Mouse (Mus musculus) midbrain, embryonic 14.5 days (tissue): ENCODE results near the gene Myh10. TPM values are rescaled to one million over a fixed set of nuclear protein-coding genes. Genes with fewer than 3 reads are reported as not detected.

Experiments used
- ATAC-seq: fragments of 200-750 bp; cut with Nextera tagmentation; 2 replicates; pipeline ENCODE4 v1.8.0; 2017; ENCODE audit warnings: moderate number of reproducible peaks, moderate library complexity; ENCODE audit not compliant: low FRiP score, low TSS enrichment
- DNase-seq: peaks from one replicate; pipeline ENCODE4 v3.0.0-alpha.2; 2015
- H3K27ac ChIP-seq: fragments of 300-500 bp; sonication (generic); replicated peaks from 2 replicates; pipeline ENCODE4 v1.5.1; 2014; ENCODE audit warnings: mild to moderate bottlenecking, low read depth, low read length, moderate library complexity
- H3K27me3 ChIP-seq: fragments of 300-500 bp; sonication (generic); 2 replicates; pipeline ENCODE4 v1.6.1; 2014; ENCODE audit warnings: low read length, control low read depth, mixed read lengths; ENCODE audit not compliant: control insufficient read depth, insufficient read depth
- H3K36me3 ChIP-seq: fragments of 300-500 bp; sonication (generic); 2 replicates; pipeline ENCODE4 v1.6.1; 2014; ENCODE audit warnings: low read length, control low read depth; ENCODE audit not compliant: control insufficient read depth, insufficient read depth
- H3K4me1 ChIP-seq: fragments of 300-500 bp; sonication (generic); 2 replicates; pipeline ENCODE4 v1.6.1; 2014; ENCODE audit warnings: mild to moderate bottlenecking, antibody characterized with exemption, low read length, control low read depth; ENCODE audit not compliant: control insufficient read depth, insufficient read depth
- H3K4me2 ChIP-seq: fragments of 300-500 bp; sonication (generic); 2 replicates; pipeline ENCODE4 v1.6.1; 2014; ENCODE audit warnings: mild to moderate bottlenecking, low read length, moderate library complexity
- H3K4me3 ChIP-seq: fragments of 300-500 bp; sonication (generic); replicated peaks from 2 replicates; pipeline ENCODE4 v1.5.1; 2014; ENCODE audit warnings: low read depth, low read length
- H3K9ac ChIP-seq: fragments of 300-500 bp; sonication (generic); replicated peaks from 2 replicates; pipeline ENCODE4 v1.6.1; 2014; ENCODE audit warnings: mild to moderate bottlenecking, low read length, moderate library complexity
- H3K9me3 ChIP-seq: fragments of 300-500 bp; sonication (generic); 2 replicates; pipeline ENCODE4 v1.6.1; 2016; ENCODE audit warnings: low read length, control low read depth, mixed read lengths; ENCODE audit not compliant: control insufficient read depth
- WGBS: fragments of 180-500 bp; shearing (Covaris S2); extraction: QIAGEN DNeasy Blood & Tissue Kit; methylation state at CpG from one replicate; pipeline ENCODE4 v1.1.7; 2014; 5-methylcytosine and 5-hydroxymethylcytosine counted together
- polyA plus RNA-seq: library from polyadenylated mRNA; unstranded; fragments of >200 nt; fragmentation: Nextera tagmentation; extraction: Ambion mirVana; gene quantifications from 2 replicates; pipeline ENCODE4 v1.2.1, GENCODE M21; 2014

Myh10 gene
- polyA plus RNA-seq, 1 experiment from 2014 or later, result 107 TPM

GRCm38 (mm10) chr11:68851644-68852485 lies 160.5 kb downstream of the Myh10 start:
- Histone ChIP-seq H3K36me3 (no peaks in the 10 kb centered on the region), H3K4me2 (peak overlapping the region; percentile 67), H3K27ac (peak overlapping the region; percentile 96), H3K9me3 (no peaks in the 10 kb centered on the region), H3K4me3 (peak overlapping the region; percentile 96), H3K9ac (peak overlapping the region; percentile 95), H3K4me1 (peaks cover 21% of the 10 kb centered on the region), H3K27me3 (no peaks in the 10 kb centered on the region)
- ATAC-seq (no peak), DNase-seq (no peak)
- 4% methylated on average over 13 of the region's 13 CpGs for WGBS

DNA sequence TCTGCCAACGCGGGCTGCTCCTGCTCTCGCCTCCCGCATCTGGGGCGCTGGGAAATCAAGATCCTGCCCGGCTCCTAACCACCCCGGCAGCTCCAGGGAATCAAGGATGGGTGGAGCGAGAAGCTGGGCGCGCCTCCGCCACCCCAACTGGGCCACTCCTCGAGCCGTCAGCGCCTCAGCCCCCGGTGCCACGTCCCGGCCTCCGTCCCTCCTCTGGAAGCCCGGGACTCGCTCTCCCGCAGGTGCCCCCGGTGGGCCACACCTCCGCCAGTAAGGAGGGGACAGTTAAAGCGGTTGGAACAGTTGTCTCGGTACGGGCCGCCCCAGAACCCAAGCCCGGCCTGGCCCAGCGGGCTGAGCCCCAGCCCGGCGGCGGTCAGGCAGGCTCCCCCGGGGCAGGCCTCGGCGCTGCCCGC lies 161.1 kb downstream of the Myh10 start:
- Histone ChIP-seq H3K27ac (peak overlapping the region; percentile 96), H3K27me3 (no peaks in the 10 kb centered on the region), H3K9ac (peak overlapping the region; percentile 95), H3K4me2 (peak overlapping the region; percentile 67), H3K36me3 (no peaks in the 10 kb centered on the region), H3K4me3 (peak overlapping the region; percentile 96), H3K4me1 (peaks cover 21% of the 10 kb centered on the region), H3K9me3 (no peaks in the 10 kb centered on the region)
- DNase-seq, result peak; percentile 61
- WGBS, result under 1% methylated on average over 36 of the region's 36 CpGs
- ATAC-seq, result peak; percentile 63

GRCm38 (mm10) chr11:68852932-68853409 lies 161.6 kb downstream of the Myh10 start:
- no peaks in the 10 kb centered on the region for H3K9me3 ChIP-seq
- H3K9ac ChIP-seq, result peak overlapping the region; percentile 95
- DNase-seq (peak; percentile 99), ATAC-seq (peak; percentile 99)
- H3K36me3 ChIP-seq, result no peaks in the 10 kb centered on the region
- no peaks in the 10 kb centered on the region for H3K27me3 ChIP-seq
- peaks cover 21% of the 10 kb centered on the region for H3K4me1 ChIP-seq
- peak overlapping the region; percentile 67 for H3K4me2 ChIP-seq
- under 1% methylated on average over 42 of the region's 42 CpGs for WGBS
- H3K27ac ChIP-seq, result peak overlapping the region; percentile 96
- H3K4me3 ChIP-seq, result peak overlapping the region; percentile 96

DNA sequence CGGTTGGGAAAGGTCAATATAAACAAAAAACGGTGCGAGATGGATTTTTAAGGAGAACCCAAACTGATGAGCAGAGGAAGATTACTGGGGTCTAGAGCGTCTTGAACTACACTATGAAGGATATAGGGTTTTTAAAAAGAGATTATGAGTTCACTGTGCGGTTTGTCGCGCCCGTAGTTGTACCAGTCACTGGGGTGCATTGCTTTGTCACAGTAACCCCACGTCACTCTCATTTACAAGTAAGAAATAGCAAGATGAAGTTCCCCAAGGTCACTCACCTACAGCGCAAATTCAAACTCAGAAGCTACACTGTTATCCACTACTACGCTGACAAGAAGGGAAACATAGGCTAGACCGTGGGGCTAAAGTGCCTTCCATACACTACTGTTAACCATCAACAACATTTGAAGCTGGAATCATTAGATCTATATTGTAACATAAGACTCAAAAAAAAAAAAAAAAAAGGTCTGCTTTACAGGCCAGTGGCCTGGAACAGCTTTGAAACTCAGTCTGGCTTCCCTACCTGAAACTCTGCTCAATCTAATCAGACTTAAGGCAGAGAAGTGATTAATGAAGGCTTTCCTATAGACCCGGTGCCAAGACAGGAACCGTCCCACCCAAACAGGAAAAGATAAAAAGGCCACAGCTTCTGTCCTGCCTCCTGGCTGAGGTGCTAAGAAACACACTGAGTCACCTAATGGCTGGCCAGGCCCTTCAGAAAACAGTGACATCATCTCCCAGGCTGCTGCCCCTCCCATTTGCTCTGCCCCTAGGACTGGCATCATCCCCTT lies 162.4 kb downstream of the Myh10 start:
- Histone ChIP-seq H3K4me2 (peak overlapping the region; percentile 67), H3K27me3 (no peaks in the 10 kb centered on the region), H3K4me3 (peak overlapping the region; percentile 96), H3K9me3 (no peaks in the 10 kb centered on the region), H3K9ac (peak overlapping the region; percentile 25; the same call in 1 of the 2 replicates), H3K36me3 (no peaks in the 10 kb centered on the region), H3K27ac (peak overlapping the region; percentile 62), H3K4me1 (peaks cover 21% of the 10 kb centered on the region)
- no peak for DNase-seq
- WGBS, result 49% methylated on average over 14 of the region's 14 CpGs
- no peak for ATAC-seq

DNA sequence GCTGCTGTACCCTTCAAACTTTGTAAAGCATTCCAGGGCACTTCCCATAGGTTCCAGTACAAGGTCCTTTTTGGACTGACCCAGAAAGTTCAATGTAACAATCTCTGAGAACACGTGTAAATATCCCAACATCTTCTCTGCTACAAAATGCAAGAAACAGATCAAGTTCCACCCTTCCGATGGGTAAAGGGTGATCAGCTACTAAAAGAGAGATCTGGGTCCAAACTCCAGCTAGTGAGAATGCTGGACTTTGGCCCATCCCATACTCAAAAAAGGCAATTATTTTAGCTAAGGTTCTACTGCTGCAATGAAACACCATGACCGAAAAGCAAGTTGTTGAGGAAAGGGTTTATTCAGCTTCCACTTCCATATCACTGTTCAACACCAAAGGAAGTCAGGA lies 163.3 kb downstream of the Myh10 start:
- H3K27ac ChIP-seq, result no peak overlapping the region
- ATAC-seq, result no peak
- no peaks in the 10 kb centered on the region for H3K9me3 ChIP-seq
- WGBS, result 91% methylated on average over 3 of the region's 3 CpGs
- no peak for DNase-seq
- H3K4me3 ChIP-seq, result no peak overlapping the region
- H3K4me2 ChIP-seq, result no peak overlapping the region
- no peak overlapping the region for H3K9ac ChIP-seq
- H3K4me1 ChIP-seq, result peaks cover 21% of the 10 kb centered on the region
- no peaks in the 10 kb centered on the region for H3K36me3 ChIP-seq
- no peaks in the 10 kb centered on the region for H3K27me3 ChIP-seq

DNA sequence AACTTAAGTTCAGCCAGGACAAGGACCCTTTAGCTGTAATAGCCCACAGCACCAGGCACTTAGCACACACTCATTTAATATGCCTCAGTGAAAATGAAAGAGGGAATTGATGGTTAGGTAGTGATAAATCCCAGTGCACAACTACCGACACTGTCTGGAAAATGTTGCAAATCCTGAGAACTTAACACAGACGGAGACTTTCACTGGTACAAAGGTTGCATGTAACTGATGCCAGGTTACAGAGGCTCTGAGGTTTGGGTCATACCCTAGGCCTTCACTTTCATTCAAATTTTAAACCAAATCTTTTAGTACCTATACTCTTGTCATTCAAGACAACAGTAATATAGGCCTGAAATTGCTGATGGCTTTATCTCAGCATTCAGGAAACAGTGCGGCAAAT lies 166.0 kb downstream of the Myh10 start:
- no peak overlapping the region for H3K9ac ChIP-seq
- no peak overlapping the region for H3K27ac ChIP-seq
- DNase-seq, result no peak
- no peaks in the 10 kb centered on the region for H3K9me3 ChIP-seq
- no peak overlapping the region for H3K4me2 ChIP-seq
- peaks cover 5% of the 10 kb centered on the region; the same call in 1 of the 2 replicates for H3K4me1 ChIP-seq
- ATAC-seq, result no peak
- 91% methylated on average over 3 of the region's 3 CpGs for WGBS
- H3K27me3 ChIP-seq, result no peaks in the 10 kb centered on the region
- H3K36me3 ChIP-seq, result no peaks in the 10 kb centered on the region
- H3K4me3 ChIP-seq, result no peak overlapping the region

DNA sequence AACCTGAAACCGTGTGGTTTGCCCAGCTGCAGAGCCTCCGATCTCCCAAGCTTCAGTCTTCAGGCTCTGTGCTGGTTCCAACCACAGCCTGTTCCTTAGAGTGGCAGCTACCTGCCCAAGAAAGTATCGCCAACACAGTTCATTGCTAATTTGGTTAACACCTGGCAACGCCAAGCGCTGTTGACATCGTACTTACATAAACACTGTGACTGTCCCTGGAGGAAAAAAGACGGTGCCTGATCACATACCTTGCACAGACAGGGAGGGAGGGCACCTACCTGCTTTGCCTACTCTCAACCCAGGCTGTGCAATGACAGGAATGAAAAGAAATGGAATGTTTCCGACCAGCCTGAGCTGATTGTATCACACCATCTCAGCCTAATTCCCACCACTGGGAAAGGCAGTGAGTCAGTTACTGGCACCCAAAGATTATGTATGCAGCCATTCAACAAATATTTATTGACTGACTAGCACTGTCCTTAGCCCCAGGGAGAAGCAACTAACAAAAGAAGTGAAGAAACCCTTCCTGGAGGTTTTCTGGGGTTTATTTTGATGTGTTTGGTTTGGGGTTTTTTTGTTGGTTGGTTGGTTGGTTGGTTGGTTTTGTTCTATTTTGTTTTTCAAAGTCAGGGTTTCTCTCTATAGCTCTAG lies 168.7 kb downstream of the Myh10 start:
- ATAC-seq (no peak), DNase-seq (no peak)
- no peak overlapping the region for H3K27ac ChIP-seq
- no peaks in the 10 kb centered on the region for H3K27me3 ChIP-seq
- no peaks in the 10 kb centered on the region for H3K36me3 ChIP-seq
- H3K4me3 ChIP-seq, result no peak overlapping the region
- H3K4me2 ChIP-seq, result no peak overlapping the region
- H3K4me1 ChIP-seq, result no peaks in the 10 kb centered on the region
- H3K9ac ChIP-seq, result no peak overlapping the region
- 89% methylated on average over 8 of the region's 8 CpGs for WGBS
- no peaks in the 10 kb centered on the region for H3K9me3 ChIP-seq

DNA sequence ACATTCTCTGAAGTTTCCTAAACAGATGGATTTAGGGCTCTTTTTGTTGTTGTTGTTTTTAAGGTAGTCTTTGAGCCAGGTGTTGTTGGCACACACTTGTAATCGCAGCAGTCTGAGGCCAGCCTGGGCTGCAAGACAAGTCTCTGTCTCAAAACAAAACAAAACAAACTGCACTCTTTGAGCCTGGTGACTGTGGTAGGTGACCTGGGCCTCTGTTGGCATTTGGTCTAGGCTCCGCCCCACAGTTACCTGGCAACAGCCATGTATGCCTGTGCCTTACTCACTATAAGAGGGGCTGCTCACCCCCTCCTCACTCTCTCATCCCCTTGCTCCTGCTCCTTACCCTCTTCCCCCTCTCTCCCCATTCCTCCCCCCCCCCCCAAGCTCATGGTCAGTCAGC lies 170.9 kb downstream of the Myh10 start:
- Histone ChIP-seq H3K27me3 (no peaks in the 10 kb centered on the region), H3K4me2 (no peak overlapping the region), H3K27ac (no peak overlapping the region), H3K36me3 (no peaks in the 10 kb centered on the region), H3K9ac (no peak overlapping the region), H3K4me3 (no peak overlapping the region), H3K4me1 (no peaks in the 10 kb centered on the region), H3K9me3 (no peaks in the 10 kb centered on the region)
- ATAC-seq, result no peak
- DNase-seq, result no peak
- WGBS, result 83% methylated on average over 2 of the region's 2 CpGs
